Mouse (Mus musculus) kidney, embryonic 14.5 days (tissue): ENCODE data around the gene Atrip. TPM values are rescaled to one million over a fixed set of nuclear protein-coding genes. Genes with fewer than 3 reads are reported as not detected.
A peak's percentile ranks its signal among the peaks of the same experiment; 100 is the strongest.

Experiments used
- ATAC-seq: fragments of 200-750 bp; cut with Nextera tagmentation; 2 replicates; pipeline ENCODE4 v1.8.0; 2017; ENCODE audit warnings: moderate number of reproducible peaks, mild to moderate bottlenecking, moderate TSS enrichment, moderate library complexity; ENCODE audit not compliant: low FRiP score, low TSS enrichment
- H3K27ac ChIP-seq: fragments of 300-500 bp; sonication (generic); 2 replicates; pipeline ENCODE4 v1.5.1; 2014; ENCODE audit warnings: low read depth, mild to moderate bottlenecking, low read length, moderate library complexity, mixed read lengths
- H3K27me3 ChIP-seq: fragments of 300-500 bp; sonication (generic); 2 replicates; pipeline ENCODE4 v1.6.1; 2014; ENCODE audit warnings: mild to moderate bottlenecking, low read length; ENCODE audit not compliant: control insufficient read depth, insufficient read depth
- H3K36me3 ChIP-seq: fragments of 300-500 bp; sonication (generic); 2 replicates; pipeline ENCODE4 v1.6.1; 2014; ENCODE audit warnings: low read length, mixed read lengths; ENCODE audit not compliant: control insufficient read depth, insufficient read depth
- H3K4me1 ChIP-seq: fragments of 300-500 bp; sonication (generic); 2 replicates; pipeline ENCODE4 v1.6.1; 2014; ENCODE audit warnings: low read length, mixed read lengths; ENCODE audit not compliant: control insufficient read depth, insufficient read depth
- H3K4me2 ChIP-seq: fragments of 300-500 bp; sonication (generic); replicated peaks from 2 replicates; pipeline ENCODE4 v1.6.1; 2014; ENCODE audit warnings: low read depth, mild to moderate bottlenecking, low read length
- H3K4me3 ChIP-seq: fragments of 300-500 bp; sonication (generic); 2 replicates; pipeline ENCODE4 v1.5.1; 2014; ENCODE audit warnings: mild to moderate bottlenecking, low read length
- H3K9ac ChIP-seq: fragments of 300-500 bp; sonication (generic); 2 replicates; pipeline ENCODE4 v1.6.1; 2014; ENCODE audit warnings: low read depth, mild to moderate bottlenecking, low read length, moderate library complexity
- H3K9me3 ChIP-seq: fragments of 300-500 bp; sonication (generic); 2 replicates; pipeline ENCODE4 v1.6.1; 2016; ENCODE audit warnings: low read length; ENCODE audit not compliant: control insufficient read depth
- WGBS: fragments of 180-500 bp; shearing (Covaris S2); extraction: QIAGEN DNeasy Blood & Tissue Kit; methylation state at CpG from one replicate; pipeline ENCODE4 v1.1.7; 2014; 5-methylcytosine and 5-hydroxymethylcytosine counted together
- polyA plus RNA-seq: library from polyadenylated mRNA; unstranded; fragments of >200 nt; fragmentation: Nextera tagmentation; extraction: Ambion mirVana; gene quantifications from 2 replicates; pipeline ENCODE4 v1.2.1, GENCODE M21; 2014

Atrip gene
- polyA plus RNA-seq, 1 experiment from 2014 or later: 30.7 TPM

GRCm38 (mm10) chr9:109101933-109102445, 28.1 kb upstream of the Atrip start:
- Histone ChIP-seq H3K4me1 (peaks cover 52% of the 10 kb centered on the region), H3K27ac (no peak overlapping the region), H3K4me2 (no peak overlapping the region), H3K9ac (no peak overlapping the region; the same call in 1 of the 2 replicates), H3K27me3 (no peaks in the 10 kb centered on the region), H3K36me3 (peaks cover 62% of the 10 kb centered on the region), H3K4me3 (no peak overlapping the region), H3K9me3 (no peaks in the 10 kb centered on the region)
- WGBS: 89% methylated on average over 5 of the region's 5 CpGs
- ATAC-seq: no peak

DNA sequence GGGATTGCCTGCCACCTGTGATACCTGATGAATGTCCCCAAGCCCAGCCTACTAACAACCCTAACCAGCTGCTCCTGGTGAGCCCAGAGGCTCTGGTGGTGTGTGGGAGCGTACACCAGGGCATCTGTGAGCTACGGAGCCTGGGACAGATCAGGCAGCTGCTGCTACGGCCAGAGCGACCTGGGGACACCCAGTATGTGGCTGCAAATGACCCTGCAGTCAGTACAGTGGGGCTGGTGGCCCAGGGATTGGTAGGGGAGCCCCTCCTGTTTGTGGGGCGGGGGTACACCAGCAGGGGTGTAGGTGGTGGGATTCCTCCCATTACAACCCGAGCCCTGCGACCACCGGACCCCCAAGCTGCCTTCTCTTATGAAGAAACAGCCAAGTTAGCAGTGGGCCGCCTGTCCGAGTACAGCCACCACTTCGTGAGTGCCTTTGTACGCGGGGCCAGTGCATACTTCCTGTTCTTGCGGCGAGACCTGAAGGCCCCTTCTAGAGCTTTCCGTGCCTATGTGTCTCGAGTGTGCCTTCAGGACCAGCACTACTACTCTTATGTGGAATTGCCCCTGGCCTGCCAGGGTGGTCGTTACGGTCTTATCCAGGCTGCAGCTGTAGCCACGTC, 26.5 kb upstream of the Atrip start:
- H3K4me1 ChIP-seq: peaks cover 50% of the 10 kb centered on the region
- 0 out of 2 replicates have a peak overlapping the region, but pooled peaks have one; percentile 2 for H3K9ac ChIP-seq
- H3K4me2 ChIP-seq: no peak overlapping the region
- 88% methylated on average over 20 of the region's 20 CpGs for WGBS
- ATAC-seq: no peak
- H3K9me3 ChIP-seq: no peaks in the 10 kb centered on the region
- no peak overlapping the region for H3K4me3 ChIP-seq
- no peaks in the 10 kb centered on the region for H3K27me3 ChIP-seq
- no peak overlapping the region for H3K27ac ChIP-seq
- H3K36me3 ChIP-seq: peaks cover 47% of the 10 kb centered on the region

- Histone ChIP-seq H3K4me3 (no peak overlapping the region), H3K9ac (peak overlapping the region; percentile 44), H3K4me1 (peaks cover 50% of the 10 kb centered on the region), H3K4me2 (peak overlapping the region; percentile 15), H3K27ac (peak overlapping the region; percentile 30; the same call in 1 of the 2 replicates), H3K27me3 (no peaks in the 10 kb centered on the region), H3K36me3 (peaks cover 35% of the 10 kb centered on the region), H3K9me3 (no peaks in the 10 kb centered on the region)
- WGBS: 34% methylated on average over 4 of the region's 6 CpGs
- no peak for ATAC-seq
These were observed 25.0 kb upstream of the Atrip start for GRCm38 (mm10) chr9:109098969-109099368.

DNA sequence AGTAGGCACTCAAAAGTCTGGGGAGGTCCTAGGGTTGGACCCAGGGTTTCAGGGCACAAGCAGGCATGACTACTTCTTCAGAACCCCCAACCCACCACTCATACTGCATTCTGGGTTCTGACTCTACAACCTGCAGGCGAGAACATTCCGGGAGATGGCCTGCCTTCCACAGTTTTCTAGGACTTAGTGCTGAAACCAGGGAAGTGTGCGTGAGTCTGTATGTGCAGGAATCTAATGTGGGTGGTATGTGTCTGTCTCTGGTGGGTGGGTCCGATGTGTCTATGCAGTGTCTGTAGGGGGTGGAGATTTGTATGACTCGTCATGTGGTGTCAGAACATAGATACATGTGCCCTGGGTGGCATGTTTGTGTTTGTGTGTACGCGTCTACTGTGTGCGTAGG, 24.4 kb upstream of the Atrip start:
- peaks cover 29% of the 10 kb centered on the region for H3K36me3 ChIP-seq
- WGBS: 91% methylated on average over 8 of the region's 8 CpGs
- no peak overlapping the region for H3K4me3 ChIP-seq
- H3K4me1 ChIP-seq: peaks cover 56% of the 10 kb centered on the region
- ATAC-seq: no peak
- no peaks in the 10 kb centered on the region for H3K9me3 ChIP-seq
- H3K27me3 ChIP-seq: no peaks in the 10 kb centered on the region
- peak overlapping the region; percentile 54 for H3K4me2 ChIP-seq
- H3K9ac ChIP-seq: no peak overlapping the region
- H3K27ac ChIP-seq: peak overlapping the region; percentile 99; the same call in 1 of the 2 replicates

DNA sequence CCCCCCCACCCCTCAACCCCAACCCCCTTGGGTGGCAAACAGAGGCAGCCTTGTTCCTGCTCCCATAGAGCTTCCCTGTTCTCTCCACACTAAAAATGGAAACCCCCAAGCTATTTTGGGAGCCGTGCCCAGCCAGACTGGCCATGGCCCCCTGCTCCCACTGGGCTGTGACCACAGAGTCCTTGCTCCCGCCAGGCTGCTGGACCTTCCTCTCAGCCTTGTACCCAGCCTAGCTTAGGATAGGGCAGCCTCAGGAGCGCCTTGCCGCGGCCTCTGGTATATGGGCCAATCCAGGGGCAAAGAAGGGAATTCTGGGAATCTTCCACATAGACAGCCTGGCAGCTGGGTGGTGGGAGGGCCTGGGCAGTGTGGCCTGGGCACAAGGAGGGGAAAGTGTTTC, 23.9 kb upstream of the Atrip start:
- no peak for ATAC-seq
- Histone ChIP-seq H3K4me3 (peak overlapping the region; percentile 10; the same call in 1 of the 2 replicates), H3K4me2 (peak overlapping the region; percentile 54), H3K27ac (peak overlapping the region; percentile 99; the same call in 1 of the 2 replicates), H3K9ac (no peak overlapping the region), H3K36me3 (peaks cover 25% of the 10 kb centered on the region), H3K27me3 (no peaks in the 10 kb centered on the region), H3K9me3 (no peaks in the 10 kb centered on the region), H3K4me1 (peaks cover 62% of the 10 kb centered on the region)
- 62% methylated on average over 5 of the region's 5 CpGs for WGBS

DNA sequence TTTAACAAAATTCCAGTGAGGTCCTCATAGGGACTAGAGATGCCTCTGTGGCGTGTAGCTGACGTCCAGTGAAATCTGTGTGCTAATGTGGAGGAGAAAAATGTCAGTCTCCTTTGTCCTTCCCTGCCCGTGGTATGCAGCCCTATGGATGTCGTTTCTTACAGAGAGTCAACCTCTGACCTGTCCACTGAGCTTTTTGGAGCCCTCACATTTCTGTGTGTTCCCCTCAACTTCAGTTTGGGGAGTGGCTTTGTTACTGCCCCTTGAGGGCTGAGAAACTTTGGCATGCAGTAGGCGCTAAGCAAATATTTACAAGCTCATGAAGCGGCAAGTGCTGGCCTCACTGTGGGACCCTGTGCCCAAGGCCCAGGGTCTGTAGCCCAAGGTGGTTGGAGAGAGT, 23.4 kb upstream of the Atrip start:
- Histone ChIP-seq H3K4me2 (peak overlapping the region; percentile 54), H3K9ac (peak overlapping the region; percentile 91; the same call in 1 of the 2 replicates), H3K4me3 (peak overlapping the region; percentile 78), H3K36me3 (peaks cover 23% of the 10 kb centered on the region), H3K27ac (peak overlapping the region; percentile 99), H3K9me3 (no peaks in the 10 kb centered on the region), H3K27me3 (no peaks in the 10 kb centered on the region), H3K4me1 (peaks cover 64% of the 10 kb centered on the region)
- ATAC-seq: no peak
- 16% methylated on average over 6 of the region's 6 CpGs for WGBS

GRCm38 (mm10) chr9:109096856-109097255, 22.9 kb upstream of the Atrip start:
- peak overlapping the region; percentile 99 for H3K27ac ChIP-seq
- no peaks in the 10 kb centered on the region for H3K27me3 ChIP-seq
- peak overlapping the region; percentile 91 for H3K9ac ChIP-seq
- peak overlapping the region; percentile 54 for H3K4me2 ChIP-seq
- H3K9me3 ChIP-seq: no peaks in the 10 kb centered on the region
- peaks cover 22% of the 10 kb centered on the region for H3K36me3 ChIP-seq
- 16% methylated on average over 6 of the region's 6 CpGs for WGBS
- peaks cover 64% of the 10 kb centered on the region for H3K4me1 ChIP-seq
- H3K4me3 ChIP-seq: peak overlapping the region; percentile 78
- ATAC-seq: peak; percentile 17; the same call in 1 of the 2 replicates

- 15% methylated on average over 9 of the region's 9 CpGs for WGBS
- peaks cover 64% of the 10 kb centered on the region for H3K4me1 ChIP-seq
- no peak for ATAC-seq
These were observed 22.3 kb upstream of the Atrip start for GRCm38 (mm10) chr9:109096251-109096661.

More at GRCm38 (mm10) chr9:109096251-109096661, 22.3 kb upstream of the Atrip start:
- Histone ChIP-seq H3K4me3 (peak overlapping the region; percentile 78), H3K27ac (peak overlapping the region; percentile 99), H3K36me3 (peaks cover 24% of the 10 kb centered on the region), H3K9ac (peak overlapping the region; percentile 91), H3K4me2 (peak overlapping the region; percentile 54), H3K9me3 (no peaks in the 10 kb centered on the region), H3K27me3 (no peaks in the 10 kb centered on the region)
